Mouse (Mus musculus): Measurements from ENCODE around the gene Magi1.
"Not testable (repeated sequence)": the region's sequence is repeated elsewhere in the genome, so short reads cannot be mapped to it uniquely, and the experiment has no call there.

Gene Magi1

GRCm38 (mm10) chr6:93648581-93649230, 635.0 kb downstream of the Magi1 start:
- in situ Hi-C loops (cut with MseI, MboI), result no loop called here

GRCm38 (mm10) chr6:93629735-93630291, 653.9 kb downstream of the Magi1 start:
- in situ Hi-C loops (cut with MseI, MboI), result not testable (repeated sequence)

GRCm38 (mm10) chr6:93627200-93627599, 656.5 kb downstream of the Magi1 start:
- in situ Hi-C loops (cut with MseI, MboI), result no loop called here

All from mouse trophoblast stem cell (cell line).